Mouse (Mus musculus) urinary bladder, postnatal 25 days (tissue): ENCODE measurements around the gene Mlxip.

Source experiments
- DNase-seq: peaks from one replicate; pipeline ENCODE4 v3.0.0; 2022; ENCODE audit warnings: low spot score

Mlxip gene

GRCm38 (mm10) chr5:123382686-123383085 lies 11.9 kb upstream of the Mlxip start:
- DNase-seq: no peak

- DNase-seq: no peak
Measured at GRCm38 (mm10) chr5:123388452-123388851, 6.1 kb upstream of the Mlxip start.

GRCm38 (mm10) chr5:123390536-123391441 lies 3.8 kb upstream of the Mlxip start:
- no peak for DNase-seq

- DNase-seq: no peak
Measured at GRCm38 (mm10) chr5:123391442-123391809, 3.2 kb upstream of the Mlxip start.

GRCm38 (mm10) chr5:123393786-123394302 lies 754 bp upstream of the Mlxip start:
- no peak for DNase-seq

- DNase-seq: no peak
Measured at GRCm38 (mm10) chr5:123394957-123395881, 621 bp downstream of the Mlxip start.

GRCm38 (mm10) chr5:123396901-123397464 lies 2.4 kb downstream of the Mlxip start:
- DNase-seq: no peak

GRCm38 (mm10) chr5:123397786-123398185 lies 3.2 kb downstream of the Mlxip start:
- DNase-seq: no peak

GRCm38 (mm10) chr5:123398856-123399498 lies 4.4 kb downstream of the Mlxip start:
- DNase-seq: no peak

- no peak for DNase-seq
Measured at GRCm38 (mm10) chr5:123404480-123404879, 9.9 kb downstream of the Mlxip start.

GRCm38 (mm10) chr5:123406952-123407351 lies 12.4 kb downstream of the Mlxip start:
- no peak for DNase-seq

- no peak for DNase-seq
Measured at GRCm38 (mm10) chr5:123408176-123408575, 13.6 kb downstream of the Mlxip start.

GRCm38 (mm10) chr5:123412193-123412592 lies 17.6 kb downstream of the Mlxip start:
- no peak for DNase-seq

- DNase-seq: no peak
Measured at GRCm38 (mm10) chr5:123413866-123414363, 19.3 kb downstream of the Mlxip start.

- DNase-seq: no peak
Measured at GRCm38 (mm10) chr5:123416149-123416548, 21.6 kb downstream of the Mlxip start.

- no peak for DNase-seq
Measured at GRCm38 (mm10) chr5:123416566-123417518, 22.2 kb downstream of the Mlxip start.

- DNase-seq: no peak
Measured at GRCm38 (mm10) chr5:123423885-123424284, 29.3 kb downstream of the Mlxip start.

- DNase-seq: no peak
Measured at GRCm38 (mm10) chr5:123427556-123427955, 33.0 kb downstream of the Mlxip start.

GRCm38 (mm10) chr5:123431524-123432304 lies 37.1 kb downstream of the Mlxip start:
- no peak for DNase-seq
